Mouse (Mus musculus) frontal cortex, adult (tissue): ENCODE results near the gene Kif24.
"Not testable (repeated sequence)": the region's sequence is repeated elsewhere in the genome, so short reads cannot be mapped to it uniquely, and the experiment has no call there.

Experiments used
- ATAC-seq: cut with Nextera tagmentation; 2 replicates; pipeline ENCODE4 v1.9.2; 2017; ENCODE audit warnings: mild to moderate bottlenecking, moderate library complexity, mixed read lengths; ENCODE audit not compliant: low TSS enrichment

Kif24 gene

DNA sequence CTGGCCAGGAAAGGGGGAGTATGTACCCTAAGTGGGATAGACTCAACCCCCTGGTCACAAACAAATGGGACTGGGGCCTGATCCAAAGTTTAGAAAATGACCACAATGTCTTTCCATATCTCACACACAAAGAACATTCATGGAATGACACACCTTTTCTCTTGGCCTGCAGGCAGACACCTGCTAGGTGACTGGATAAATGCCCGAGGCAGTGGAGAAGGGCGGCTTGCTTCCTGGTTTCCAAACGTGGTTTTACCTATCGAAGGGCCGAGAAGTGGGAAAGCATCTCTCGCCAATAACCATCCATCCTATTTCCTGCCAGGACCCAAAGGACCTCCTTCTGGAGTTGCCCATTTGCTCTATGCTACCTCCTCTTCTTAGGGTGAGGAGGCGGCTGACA lies 28.3 kb upstream of the Kif24 start:
- ATAC-seq: no peak

DNA sequence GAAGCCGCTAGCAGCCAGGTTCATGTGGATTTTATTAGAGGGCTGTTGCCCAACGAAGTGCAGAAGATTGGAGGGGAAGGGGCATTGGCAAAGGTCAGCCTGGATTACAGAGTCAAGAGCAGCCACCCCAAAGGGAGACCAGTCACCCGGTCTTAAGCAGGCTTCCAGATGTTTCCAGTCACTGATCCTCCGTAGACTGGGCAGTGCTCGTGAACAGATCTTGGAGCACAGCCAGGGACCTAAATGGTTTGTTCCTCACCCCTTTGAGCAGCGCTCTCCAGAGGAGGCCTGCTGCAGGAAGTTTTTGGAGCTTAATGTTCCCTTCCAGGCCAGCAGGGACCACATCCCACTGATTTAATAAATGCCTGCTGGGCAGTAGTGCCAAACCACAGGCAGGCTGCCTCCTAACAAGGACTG lies 16.9 kb upstream of the Kif24 start:
- peak; percentile 41; the same call in 1 of the 2 replicates for ATAC-seq

DNA sequence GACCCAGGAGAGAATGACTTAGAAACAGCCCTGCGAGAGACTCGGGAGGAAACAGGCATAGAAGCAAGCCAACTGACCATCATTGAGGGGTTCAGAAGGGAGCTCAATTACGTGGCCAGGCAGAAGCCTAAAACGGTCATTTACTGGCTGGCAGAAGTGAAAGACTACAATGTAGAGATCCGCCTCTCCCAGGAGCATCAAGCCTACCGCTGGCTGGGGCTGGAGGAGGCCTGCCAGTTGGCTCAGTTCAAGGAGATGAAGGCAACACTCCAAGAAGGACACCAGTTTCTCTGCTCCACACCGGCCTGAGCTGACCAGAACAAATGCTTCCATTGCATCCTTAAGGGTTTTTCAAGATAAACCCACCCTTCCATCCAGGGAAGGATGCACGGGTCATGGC lies 15.6 kb upstream of the Kif24 start:
- ATAC-seq: peak; percentile 41; the same call in 1 of the 2 replicates

DNA sequence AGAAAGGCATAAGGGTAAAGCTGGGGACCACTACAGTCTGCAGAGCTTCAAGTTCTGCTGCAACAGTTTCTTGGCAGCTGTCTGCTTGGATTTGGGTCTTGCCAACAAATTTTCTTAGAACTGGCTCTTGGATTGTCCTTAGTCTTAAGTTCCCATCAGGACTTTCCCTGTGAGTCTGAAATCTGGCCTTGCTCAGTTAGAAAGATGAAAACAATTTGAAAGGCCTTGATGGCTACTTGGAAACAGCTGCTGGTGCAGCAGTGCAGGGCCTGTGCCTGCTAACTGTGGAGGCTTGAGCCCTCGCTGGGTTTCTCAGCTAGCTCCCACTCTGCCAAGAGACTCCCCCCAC lies 14.7 kb upstream of the Kif24 start:
- 0 out of 2 replicates have a peak, but pooled peaks have one; percentile 27 for ATAC-seq

DNA sequence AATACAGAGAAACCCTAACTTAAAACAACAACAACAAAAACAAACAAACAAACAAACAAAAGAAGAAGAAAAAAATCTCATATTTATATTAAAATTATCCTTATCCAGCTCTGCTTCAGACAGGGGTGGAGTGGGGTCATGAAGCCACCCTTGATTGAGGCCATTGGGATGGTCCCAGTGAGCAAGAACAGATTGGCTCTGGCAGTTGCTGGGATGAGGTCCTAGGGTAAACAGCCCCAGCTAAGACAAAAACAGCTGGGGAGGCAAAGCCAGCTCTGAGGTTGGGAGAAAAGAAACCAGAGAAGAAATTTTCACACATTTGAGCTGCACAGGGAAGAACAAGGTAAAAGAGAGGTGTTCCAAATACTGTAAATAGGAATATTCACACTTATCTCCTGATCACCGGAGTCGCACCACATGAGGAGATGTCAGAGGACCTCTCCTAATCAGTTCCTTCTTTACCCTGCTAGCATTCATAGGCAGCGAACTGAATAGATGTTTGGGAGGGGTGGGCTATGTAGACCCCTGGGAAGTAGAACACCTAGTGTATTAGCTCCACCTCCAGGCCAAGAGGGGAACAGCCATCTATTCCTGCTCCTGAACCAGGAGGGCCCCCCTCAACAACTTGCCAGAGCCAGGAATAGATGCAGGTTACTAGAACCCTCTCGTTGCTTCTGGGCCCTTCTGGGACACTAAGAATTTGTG lies 14.2 kb upstream of the Kif24 start:
- ATAC-seq: no peak

DNA sequence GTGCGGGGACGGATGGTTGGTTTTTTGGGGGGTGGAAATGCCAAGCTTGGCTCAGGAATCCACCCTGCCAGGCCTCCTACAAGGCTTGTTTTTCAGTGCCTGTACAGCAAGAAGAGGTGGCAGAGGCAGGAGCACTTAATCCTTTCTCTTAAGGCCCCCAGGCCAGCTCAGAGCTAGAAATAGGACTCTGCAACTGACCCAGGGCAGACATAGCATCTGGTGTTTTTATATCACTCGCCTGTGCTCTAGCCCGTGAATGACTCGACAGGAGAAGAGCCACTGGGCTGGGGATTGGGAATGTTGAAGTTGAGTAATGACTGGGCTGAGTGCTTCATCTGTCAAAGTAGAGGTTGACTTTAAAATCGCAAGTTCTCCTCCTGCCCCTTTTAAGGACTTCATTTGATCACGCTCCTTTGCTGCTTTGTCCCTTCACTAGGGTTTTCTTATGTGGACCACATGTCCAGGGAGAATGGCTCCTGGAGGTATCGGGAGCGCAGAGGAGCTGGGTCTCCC lies 13.0 kb upstream of the Kif24 start:
- ATAC-seq: no peak

DNA sequence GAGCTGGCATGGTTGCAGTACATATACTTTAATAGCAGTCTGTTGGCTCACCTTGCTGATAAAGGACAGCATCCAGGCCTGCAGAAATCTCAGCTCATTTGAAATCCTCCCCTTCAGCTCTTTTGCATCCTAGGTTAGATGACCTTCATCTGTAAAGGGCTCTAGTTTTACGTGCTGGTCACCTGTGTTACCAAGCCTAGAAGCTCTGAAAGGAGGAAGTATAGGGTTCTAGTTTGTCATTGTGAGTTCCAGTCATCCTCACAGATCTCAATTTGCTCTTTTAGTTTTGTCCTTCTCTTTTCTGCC lies 6.7 kb upstream of the Kif24 start:
- no peak for ATAC-seq

DNA sequence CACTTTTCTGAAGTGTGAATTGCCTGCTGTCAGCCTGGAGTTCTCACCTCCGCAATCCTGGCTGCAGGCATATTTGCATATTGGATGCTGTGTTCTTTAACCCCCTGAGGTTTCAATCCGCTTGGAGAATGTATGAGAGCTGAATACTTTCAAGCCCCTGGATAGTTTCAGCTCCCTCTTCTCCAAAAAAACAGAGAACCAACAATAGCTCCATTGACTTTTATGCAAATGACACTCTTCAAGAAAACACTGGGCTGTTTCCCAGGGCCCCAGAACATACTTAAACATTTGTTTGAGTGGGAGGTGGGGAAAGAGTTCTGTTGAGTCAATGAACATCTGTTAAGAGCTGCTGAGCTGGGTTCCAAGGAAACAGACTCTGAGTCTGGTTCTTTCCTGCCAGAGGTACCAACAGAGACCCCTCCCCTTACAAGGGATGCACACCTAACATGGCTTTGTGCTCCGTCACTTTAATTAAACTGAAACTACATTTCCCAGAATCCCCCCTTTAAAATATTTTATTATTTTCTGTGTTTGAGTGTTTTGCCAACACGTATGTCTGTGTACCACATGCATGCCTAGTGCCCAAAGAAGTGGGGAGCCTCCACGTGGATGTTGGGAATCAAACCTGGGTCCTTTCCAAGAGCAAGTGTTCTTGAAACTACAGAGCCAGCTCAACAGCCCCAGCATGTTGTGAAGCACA lies 6.1 kb upstream of the Kif24 start:
- peak; percentile 77 for ATAC-seq

DNA sequence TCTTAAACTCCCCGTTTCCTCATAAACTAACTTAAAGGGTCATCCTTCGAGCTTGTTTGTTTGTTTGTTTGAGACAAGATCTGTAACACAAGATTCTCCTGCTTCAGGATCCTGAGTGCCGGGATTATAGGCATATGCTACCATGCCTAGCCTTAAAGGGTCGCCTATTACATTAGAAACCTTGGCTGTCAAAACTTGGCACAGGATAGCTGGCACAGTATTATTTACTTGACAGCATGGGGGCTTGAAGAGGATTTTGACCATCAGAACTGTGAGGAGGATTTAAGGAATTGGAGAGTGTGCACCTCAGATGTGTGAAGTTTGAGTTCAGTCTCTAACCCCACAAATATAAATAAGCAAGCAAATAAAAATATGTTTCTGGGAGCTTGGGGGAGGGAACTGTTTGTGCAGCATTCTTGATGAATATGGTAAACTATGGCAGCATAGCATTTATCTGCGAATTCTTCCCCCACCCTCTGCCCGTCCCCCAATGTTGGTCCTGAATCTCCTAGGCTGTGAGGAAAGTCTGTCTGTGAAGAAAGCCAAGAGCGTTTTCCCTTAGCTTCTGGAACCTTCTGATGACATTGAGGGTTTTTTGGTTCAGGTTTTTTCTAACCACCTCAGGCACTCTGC lies 5.5 kb upstream of the Kif24 start:
- ATAC-seq: no peak

DNA sequence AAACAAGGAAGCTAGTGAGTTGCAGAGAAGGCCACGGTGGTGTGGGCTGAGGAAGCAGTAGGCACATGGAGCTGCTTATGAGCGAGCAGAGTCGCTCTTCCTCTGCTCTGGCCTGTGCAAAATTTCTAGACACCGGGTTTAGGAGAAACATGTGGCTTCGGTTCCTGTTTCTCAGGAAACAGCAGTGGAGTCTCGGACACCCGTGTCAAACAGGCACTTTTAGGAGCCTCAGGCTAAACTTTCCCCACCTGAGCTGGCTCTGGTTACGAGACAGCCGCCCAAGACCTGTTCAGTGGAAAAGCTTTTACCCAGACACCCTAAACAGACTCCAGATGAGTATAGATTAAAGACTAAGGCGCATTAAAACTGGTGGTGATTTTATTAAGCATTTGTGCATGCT lies 4.5 kb upstream of the Kif24 start:
- no peak for ATAC-seq

DNA sequence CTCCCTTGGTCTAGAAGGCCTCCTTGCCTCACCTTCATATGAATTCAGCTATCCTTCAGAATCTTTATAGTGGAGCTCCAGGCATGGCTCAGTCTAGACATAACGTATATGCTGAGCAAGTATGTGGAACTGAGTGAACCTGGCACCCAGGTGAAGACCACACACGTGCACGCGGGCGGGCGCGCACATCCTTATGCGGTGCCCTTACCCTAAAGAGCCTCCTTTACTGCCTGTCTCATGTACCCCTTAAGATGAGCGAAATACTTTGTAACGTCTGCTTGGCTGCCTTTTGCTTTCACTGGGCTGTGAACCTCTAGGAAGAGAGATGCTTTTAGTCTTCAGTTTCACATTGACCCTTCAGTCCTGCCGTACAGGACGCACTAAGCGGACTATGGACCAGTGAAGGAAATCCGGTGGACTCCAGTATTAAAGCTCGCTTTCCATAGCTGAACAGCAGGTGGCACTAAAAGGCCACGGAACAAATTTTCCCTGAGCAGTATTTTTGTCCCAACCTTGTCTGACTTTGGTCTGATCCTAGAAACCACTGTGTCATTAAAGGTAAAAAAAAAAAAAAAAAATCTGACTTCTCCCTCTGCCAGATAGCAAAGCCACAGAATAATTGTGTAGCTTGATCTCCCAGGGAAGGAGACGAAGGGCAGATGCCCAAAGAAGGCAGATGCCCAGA lies 3.9 kb upstream of the Kif24 start:
- ATAC-seq: no peak

DNA sequence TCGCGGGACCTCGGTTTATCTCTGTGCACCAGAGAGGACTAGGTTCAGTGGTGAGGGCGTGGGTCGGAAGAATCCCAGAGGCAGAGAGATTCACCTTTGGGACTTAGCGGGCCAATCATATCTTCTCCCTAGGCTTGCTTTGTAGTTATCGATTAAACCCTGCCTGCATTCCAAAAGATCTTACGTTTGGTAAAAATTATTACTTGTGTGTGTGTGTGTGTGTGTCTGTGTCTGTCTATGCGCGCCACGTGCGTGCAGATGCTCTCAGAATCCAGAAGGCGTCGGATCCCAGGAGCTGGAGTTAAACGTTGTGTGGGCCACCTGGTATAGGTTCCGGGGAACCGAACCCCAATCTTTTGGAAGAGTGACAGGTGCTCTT lies 589 bp upstream of the Kif24 start:
- ATAC-seq: 0 out of 2 replicates have a peak, but pooled peaks have one; percentile 7

DNA sequence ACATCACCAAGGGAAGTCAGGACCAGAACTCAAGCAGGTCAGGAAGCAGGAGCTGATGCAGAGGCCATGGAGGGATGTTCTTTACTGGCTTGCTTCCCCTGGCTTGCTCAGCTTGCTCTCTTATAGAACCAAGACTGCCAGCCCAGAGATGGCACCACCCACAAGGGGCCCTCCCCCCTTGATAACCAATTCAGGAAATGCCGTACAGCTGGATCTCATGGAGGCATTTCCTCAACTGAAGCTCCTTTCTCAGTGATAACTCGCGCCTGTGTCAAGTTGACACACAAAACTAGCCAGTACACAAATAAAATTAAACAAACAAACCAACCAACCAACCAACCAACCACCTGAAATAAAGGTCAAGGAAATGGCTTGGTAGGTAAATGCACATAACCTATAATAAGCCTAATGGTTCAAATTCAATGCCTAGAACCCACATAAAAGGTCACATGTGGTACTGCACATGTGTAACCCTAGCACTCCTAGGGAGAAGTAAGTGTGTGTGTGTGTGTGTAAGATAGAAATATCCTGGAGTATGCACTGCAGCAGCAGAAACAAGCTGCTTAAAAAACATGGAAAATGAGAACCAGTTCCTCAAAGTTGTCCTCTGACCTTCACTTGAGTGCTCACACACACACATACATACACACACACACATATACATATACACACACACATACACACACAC lies 1.5 kb downstream of the Kif24 start:
- ATAC-seq: not testable (repeated sequence)

DNA sequence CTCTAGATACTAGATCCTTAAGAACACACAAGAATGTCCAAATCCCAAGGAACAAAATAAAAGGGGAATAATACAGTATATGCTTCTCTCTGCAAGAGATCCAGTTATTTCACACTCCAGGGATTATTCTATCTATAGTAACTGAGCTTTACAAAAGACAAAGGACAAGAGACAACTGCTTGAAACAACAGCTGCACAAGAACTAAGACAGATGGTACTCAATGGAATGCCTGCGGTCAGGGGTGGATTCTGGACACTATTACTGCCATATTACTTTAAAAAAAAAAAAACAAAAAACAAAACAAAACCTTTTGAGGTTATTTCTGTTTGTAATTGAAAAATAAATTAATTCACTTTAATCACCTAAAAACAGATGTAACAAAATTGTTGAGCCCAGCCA lies 4.0 kb downstream of the Kif24 start:
- no peak for ATAC-seq

DNA sequence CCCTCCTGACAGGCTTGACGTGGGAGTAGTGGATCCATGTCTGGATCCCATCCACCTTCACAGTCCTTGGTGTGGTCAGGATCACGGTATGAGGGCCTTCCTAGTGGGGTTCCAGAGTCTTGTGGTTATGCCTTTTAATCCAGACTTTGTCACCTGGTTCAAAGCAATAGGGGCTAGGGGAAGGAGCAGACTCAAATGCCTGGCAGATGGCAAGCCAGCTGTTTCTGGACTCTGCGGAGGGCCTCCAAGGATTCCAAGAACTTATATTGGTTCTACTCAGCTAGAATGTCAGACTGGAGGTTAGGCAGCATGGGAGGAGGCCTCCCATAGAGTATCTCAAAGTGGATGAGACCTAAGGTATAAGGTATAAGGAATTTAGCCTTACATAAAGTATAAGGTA lies 17.1 kb downstream of the Kif24 start:
- no peak for ATAC-seq

DNA sequence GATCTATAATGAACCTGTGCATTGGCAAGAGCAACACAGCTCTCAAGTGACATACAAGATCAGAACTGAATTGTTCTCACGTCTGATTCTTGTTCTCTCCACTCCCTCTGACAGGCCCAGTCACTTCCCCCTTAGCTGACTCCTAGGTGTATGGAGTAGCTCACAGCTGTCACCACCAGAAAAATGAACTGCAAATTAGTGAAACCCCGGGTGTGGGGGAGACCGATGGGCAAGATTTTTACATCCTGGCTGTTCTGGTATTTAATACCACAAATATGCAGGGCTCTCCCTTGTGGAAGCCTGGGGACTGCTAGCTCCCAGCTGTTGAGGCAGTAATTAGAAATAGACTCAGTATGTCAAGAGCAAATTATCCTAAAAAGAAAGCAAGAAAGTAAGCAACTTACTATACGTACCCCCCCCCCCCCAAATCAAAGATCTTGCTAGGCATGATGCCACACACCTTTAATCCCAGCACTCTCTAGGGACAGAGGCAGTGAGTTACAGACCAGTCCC lies 21.8 kb downstream of the Kif24 start:
- no peak for ATAC-seq

DNA sequence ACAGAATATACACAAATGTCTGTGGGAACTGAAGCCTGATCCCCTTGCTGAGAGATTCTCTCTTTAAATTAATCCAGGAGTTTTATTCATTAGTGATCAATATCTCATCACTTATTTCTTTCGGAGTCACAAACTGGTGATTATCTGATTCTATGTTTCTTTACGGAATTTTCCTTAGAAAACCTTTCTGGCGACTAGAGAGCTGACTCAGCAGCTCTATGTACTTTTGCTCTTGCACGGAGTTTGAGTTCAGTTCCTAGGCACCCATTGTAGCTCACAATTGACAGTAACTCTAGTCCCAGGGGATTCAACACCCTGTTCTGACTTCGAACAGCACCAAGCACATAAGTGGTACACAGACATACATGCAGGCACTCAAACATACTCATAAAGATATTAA lies 25.8 kb downstream of the Kif24 start:
- ATAC-seq: no peak

DNA sequence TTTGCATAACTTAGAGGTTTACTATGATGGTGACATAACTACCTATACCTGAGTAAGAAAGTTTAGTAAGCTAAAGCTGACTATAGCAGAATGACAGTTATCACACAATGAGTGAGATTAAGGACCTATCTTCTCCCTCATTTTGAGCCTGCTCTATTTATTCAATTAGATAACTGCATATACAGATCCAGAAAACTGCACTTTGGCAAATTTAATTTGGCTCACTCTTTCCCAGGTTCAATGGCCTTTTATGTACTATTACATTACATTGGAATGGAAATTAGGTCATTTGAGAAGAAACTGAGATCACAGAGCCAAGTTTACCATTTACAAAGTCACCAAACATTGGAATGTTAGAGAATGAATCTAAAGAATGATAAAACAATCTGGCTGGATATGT lies 47.7 kb downstream of the Kif24 start:
- no peak for ATAC-seq

DNA sequence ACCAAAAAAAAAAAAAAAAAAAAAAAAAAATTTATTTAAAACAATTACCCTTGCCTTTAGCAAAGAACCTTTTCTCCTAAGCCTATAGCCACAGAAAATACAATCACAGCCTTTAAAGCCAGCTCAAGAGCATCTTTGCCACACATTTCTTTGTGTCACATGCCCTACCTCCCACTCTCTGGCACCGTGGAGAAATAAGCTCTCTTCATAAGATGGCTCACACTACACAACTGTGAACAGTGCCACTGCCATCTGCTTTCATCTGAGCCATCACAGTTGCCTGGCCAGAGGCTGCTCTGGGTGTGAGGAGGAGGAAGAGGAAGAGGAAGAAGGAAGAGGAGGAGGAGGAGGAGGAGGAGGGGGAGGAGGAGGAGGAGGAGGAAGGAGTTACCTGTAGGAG lies 55.3 kb downstream of the Kif24 start:
- peak; percentile 80 for ATAC-seq

DNA sequence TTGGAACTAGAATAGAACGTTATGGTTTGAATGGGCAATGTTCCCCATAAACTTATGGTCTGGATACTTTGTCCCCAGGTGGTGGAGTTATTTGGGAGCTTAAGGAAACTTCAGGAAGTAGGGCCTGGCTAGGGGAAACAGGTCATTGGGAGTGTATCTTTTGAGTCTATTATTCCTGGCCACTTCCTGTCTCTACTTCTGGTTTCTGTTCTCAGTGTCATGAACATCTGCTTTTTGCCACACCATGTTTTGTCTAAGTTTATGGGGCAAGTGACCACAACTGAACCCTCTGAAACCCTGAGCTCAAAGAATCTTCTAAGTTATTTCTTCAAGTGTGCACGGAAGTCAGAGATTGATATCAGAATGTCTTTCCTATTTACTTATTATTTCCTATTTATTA lies 57.3 kb downstream of the Kif24 start:
- no peak for ATAC-seq

DNA sequence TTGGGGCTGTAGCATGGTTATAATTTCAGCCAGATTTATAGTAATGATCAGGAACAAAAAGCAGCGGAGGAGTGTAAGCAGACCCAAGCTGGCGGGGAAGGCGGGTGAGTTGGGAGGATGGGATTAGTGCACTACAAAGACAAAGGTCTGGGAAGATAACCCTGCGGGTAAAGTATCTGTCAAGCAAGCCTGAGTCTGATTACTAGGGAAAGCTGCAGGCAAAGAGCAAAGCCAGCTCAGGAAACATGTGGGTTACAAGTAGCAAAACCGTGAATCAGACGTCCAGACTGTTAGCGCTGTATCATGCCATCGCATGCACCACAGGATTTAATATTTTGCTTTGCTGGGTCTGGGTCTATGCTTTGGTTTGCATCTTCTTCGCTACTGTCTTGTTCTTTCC lies 58.1 kb downstream of the Kif24 start:
- no peak for ATAC-seq

DNA sequence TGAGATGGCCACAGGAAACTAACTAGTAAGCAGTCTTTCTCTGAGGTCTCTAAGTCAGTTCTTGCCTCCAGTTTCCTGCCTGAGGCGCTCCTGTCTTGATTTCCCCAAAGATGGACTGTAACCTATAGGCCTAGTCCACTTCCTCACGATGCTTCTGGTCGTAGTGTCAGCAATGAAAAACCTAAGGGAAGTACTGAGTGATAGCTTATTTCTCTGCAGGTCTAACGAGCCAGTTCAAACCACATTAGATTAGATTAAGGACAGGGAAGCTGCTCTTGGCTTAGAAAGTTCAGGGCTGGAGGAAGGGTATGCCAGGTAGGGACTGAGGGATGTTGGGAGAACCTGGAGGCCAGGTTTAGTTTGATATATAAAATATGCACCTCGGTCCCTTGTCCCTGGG lies 63.1 kb downstream of the Kif24 start:
- ATAC-seq: no peak
